Mouse (Mus musculus): ENCODE data around the gene Epn2. TPM values are rescaled to one million over a fixed set of nuclear protein-coding genes. Genes with fewer than 3 reads are reported as not detected.

Epn2 gene
- total and polyA plus RNA-seq, 3 experiments: 8.6 to 12.5 TPM; not detected in 1

- Histone ChIP-seq H3K27me3 (ENCODE audit: control insufficient read depth in 1 of 2, insufficient read depth in 2 of 2, low read length in 2 of 2) (no peaks in the 10 kb centered on the region; a peak in 1 of 4 replicates), H3K9me3 (replicated peaks; ENCODE audit: insufficient read depth, low read length) (no peaks in the 10 kb centered on the region), H3K4me1 (ENCODE audit: control insufficient read depth in 1 of 2, insufficient read depth in 2 of 2, low read length in 2 of 2) (0 out of 4 replicates have a peak, but pooled peaks cover 0 to 3% of the 10 kb centered on the region in 2 experiments), H3K79me2 (ENCODE audit: control insufficient read depth, insufficient read depth, low read length, poor library complexity) (no peaks in the 10 kb centered on the region), H3K9ac (ENCODE audit: control insufficient read depth, low read depth, low read length, poor library complexity, severe bottlenecking) (no peak overlapping the region), H3K27ac (ENCODE audit: control insufficient read depth, low read depth, low read length) (no peak overlapping the region), H3K36me3 (ENCODE audit: control insufficient read depth in 1 of 2, insufficient read depth in 2 of 2, low read length in 2 of 2) (no peaks in the 10 kb centered on the region), H3K4me3 (ENCODE audit: control insufficient read depth in 1 of 2, insufficient read depth in 1 of 2, low read depth in 2 of 2, low read length in 2 of 2) (no peak overlapping the region)
- TF ChIP-seq SMC3 (IDR thresholded peaks at IDR 0.05; ENCODE audit: low read depth, low read length): no peak
- no peak for TF ChIP-seq POLR2A (IDR thresholded peaks at IDR 0.05; ENCODE audit: control insufficient read depth in 1 of 2, insufficient read depth in 1 of 2, low read depth in 1 of 2, low read length in 2 of 2, poor library complexity in 1 of 2)
- no peak for TF ChIP-seq GATA1 (IDR thresholded peaks at IDR 0.05; ENCODE audit: low read depth, low read length)
- TF ChIP-seq MYB (IDR thresholded peaks at IDR 0.05; ENCODE audit: low read depth, low read length): no peak
- DNase-seq (ENCODE audit: low read depth, low spot score): no peak
These were observed 92.8 kb downstream of the Epn2 start for GRCm38 (mm10) chr11:61486458-61487219.

- Histone ChIP-seq H3K9me3 (replicated peaks; ENCODE audit: insufficient read depth, low read length) (no peaks in the 10 kb centered on the region), H3K4me3 (ENCODE audit: control insufficient read depth in 1 of 2, insufficient read depth in 1 of 2, low read depth in 2 of 2, low read length in 2 of 2) (no peak overlapping the region), H3K27ac (ENCODE audit: control insufficient read depth, low read depth, low read length) (no peak overlapping the region), H3K27me3 (ENCODE audit: control insufficient read depth in 1 of 2, insufficient read depth in 2 of 2, low read length in 2 of 2) (no peaks in the 10 kb centered on the region; a peak in 1 of 4 replicates), H3K9ac (ENCODE audit: control insufficient read depth, low read depth, low read length, poor library complexity, severe bottlenecking) (no peak overlapping the region), H3K4me1 (ENCODE audit: control insufficient read depth in 1 of 2, insufficient read depth in 2 of 2, low read length in 2 of 2) (0 out of 4 replicates have a peak, but pooled peaks cover 0 to 5% of the 10 kb centered on the region in 2 experiments), H3K79me2 (ENCODE audit: control insufficient read depth, insufficient read depth, low read length, poor library complexity) (no peaks in the 10 kb centered on the region), H3K36me3 (ENCODE audit: control insufficient read depth in 1 of 2, insufficient read depth in 2 of 2, low read length in 2 of 2) (no peaks in the 10 kb centered on the region)
- no peak for DNase-seq (ENCODE audit: low read depth, low spot score)
- TF ChIP-seq EP300 (IDR thresholded peaks at IDR 0.05; ENCODE audit: low read depth in 1 of 2, low read length in 2 of 2) (no peak), CTCF (IDR thresholded peaks at IDR 0.05 in 2 of 3, conservative IDR thresholded peaks at IDR 0.05 in 1 of 3; ENCODE audit: control insufficient read depth in 1 of 3, insufficient read depth in 1 of 3, low read depth in 2 of 3, low read length in 3 of 3, poor library complexity in 1 of 3, severe bottlenecking in 1 of 3) (no peak), ZKSCAN1 (IDR thresholded peaks at IDR 0.05; ENCODE audit: low read depth, low read length) (no peak), TAL1 (IDR thresholded peaks at IDR 0.05; ENCODE audit: low read length) (no peak), KAT2A (conservative IDR thresholded peaks at IDR 0.05; ENCODE audit: low read depth, low read length) (no peak), MXI1 (IDR thresholded peaks at IDR 0.05; ENCODE audit: low read depth, low read length) (no peak), GATA1 (IDR thresholded peaks at IDR 0.05; ENCODE audit: low read depth, low read length) (no peak), E2F4 (IDR thresholded peaks at IDR 0.05; ENCODE audit: borderline replicate concordance, low read depth, low read length) (no peak), POLR2AphosphoS5 (IDR thresholded peaks at IDR 0.05; ENCODE audit: borderline replicate concordance, low read depth, low read length) (no peak), MYB (IDR thresholded peaks at IDR 0.05; ENCODE audit: low read depth, low read length) (no peak), MAZ (IDR thresholded peaks at IDR 0.05; ENCODE audit: low read depth, low read length) (no peak), ETS1 (IDR thresholded peaks at IDR 0.05; ENCODE audit: low read depth, low read length) (no peak), ELF1 (IDR thresholded peaks at IDR 0.05; ENCODE audit: low read depth, low read length) (no peak), USF1 (IDR thresholded peaks at IDR 0.05; ENCODE audit: low read depth, low read length) (no peak)
These were observed 93.7 kb downstream of the Epn2 start for GRCm38 (mm10) chr11:61485541-61486457.
